Mouse (Mus musculus) liver, embryonic 14.5 days (tissue): ENCODE measurements at regions not wholly inside any gene's neighbourhood (a gene's known extent, or its start where the extent isn't known, plus 50 kb on each side); places are given as distances from the start of the nearest gene placed in this dataset.

Experiments used
- CTCF ChIP-seq: IDR thresholded peaks from 2 replicates; pipeline ENCODE4 v1.5.1; 2016; ENCODE audit warnings: antibody characterized with exemption, low read depth, control low read depth
- EP300 ChIP-seq: IDR thresholded peaks from 2 replicates; pipeline ENCODE4 v1.6.1; 2016; ENCODE audit warnings: antibody characterized with exemption, low read depth

- no peak for TF ChIP-seq CTCF
- no peak for TF ChIP-seq EP300
These were observed 315.5 kb downstream of the Ccser2 start for GRCm38 (mm10) chr14:36652982-36653557.
